Mouse (Mus musculus) olfactory bulb, adult 2 months (tissue): Measurements from ENCODE around the gene Gm20481. TPM values are rescaled to one million over a fixed set of nuclear protein-coding genes. Genes with fewer than 3 reads are reported as not detected.

ENCODE experiments used
- H3K27ac ChIP-seq: fragments of 200-500 bp; 2 replicates; pipeline ENCODE4 v1.5.1; 2012; ENCODE audit warnings: low read depth, low read length; ENCODE audit not compliant: insufficient read depth
- H3K4me1 ChIP-seq: fragments of 200-500 bp; 2 replicates; pipeline ENCODE4 v1.6.1; 2012; ENCODE audit warnings: low read length; ENCODE audit not compliant: control insufficient read depth, insufficient read depth
- H3K4me3 ChIP-seq: fragments of 200-500 bp; 2 replicates; pipeline ENCODE4 v1.5.1; 2012; ENCODE audit warnings: mild to moderate bottlenecking, low read depth, low read length, moderate library complexity; ENCODE audit not compliant: insufficient read depth
- CTCF ChIP-seq: fragments of 200-500 bp; IDR thresholded peaks from 2 replicates; pipeline ENCODE4 v1.5.1; 2012; ENCODE audit warnings: low read depth, mild to moderate bottlenecking, low read length, moderate library complexity; ENCODE audit not compliant: insufficient read depth
- POLR2A ChIP-seq: fragments of 200-500 bp; IDR thresholded peaks from 2 replicates; pipeline ENCODE4 v1.6.1; 2012; ENCODE audit warnings: mild to moderate bottlenecking, low read depth, low read length, moderate library complexity; ENCODE audit not compliant: insufficient read depth
- WGBS: fragments of 180-500 bp; shearing (Covaris S2); methylation state at CpG from one replicate; pipeline ENCODE4 v1.1.7; 2018; 5-methylcytosine and 5-hydroxymethylcytosine counted together
- polyA plus RNA-seq: library from polyadenylated mRNA; stranded (reverse); fragments of >200 nt; gene quantifications from 2 replicates; pipeline ENCODE4 v1.2.4, GENCODE M21; 2012; ENCODE audit warnings: low replicate concordance; ENCODE audit not compliant: missing spikeins, insufficient read depth, insufficient read length

The Gm20481 gene
- polyA plus RNA-seq, 1 experiment = not detected

GRCm38 (mm10) chr17:35009586-35009985 is 39.9 kb downstream of the Gm20481 start:
- H3K27ac ChIP-seq = no peak overlapping the region
- no peak overlapping the region for H3K4me3 ChIP-seq
- no peaks in the 10 kb centered on the region for H3K4me1 ChIP-seq
- TF ChIP-seq POLR2A (no peak), CTCF (no peak)
- 86% methylated on average over 7 of the region's 7 CpGs for WGBS

GRCm38 (mm10) chr17:35011440-35011839 is 41.7 kb downstream of the Gm20481 start:
- WGBS = 94% methylated on average over 8 of the region's 8 CpGs
- Histone ChIP-seq H3K27ac (no peak overlapping the region), H3K4me1 (peaks cover 5% of the 10 kb centered on the region), H3K4me3 (no peak overlapping the region)
- TF ChIP-seq CTCF (no peak), POLR2A (no peak)

GRCm38 (mm10) chr17:35012430-35012829 is 42.7 kb downstream of the Gm20481 start:
- 89% methylated on average over 13 of the region's 13 CpGs for WGBS
- TF ChIP-seq POLR2A = no peak
- TF ChIP-seq CTCF = no peak
- Histone ChIP-seq H3K4me1 (peaks cover 7% of the 10 kb centered on the region), H3K4me3 (no peak overlapping the region), H3K27ac (no peak overlapping the region)

GRCm38 (mm10) chr17:35013221-35013620 is 43.5 kb downstream of the Gm20481 start:
- H3K4me1 ChIP-seq = peaks cover 7% of the 10 kb centered on the region
- H3K4me3 ChIP-seq = no peak overlapping the region
- whole genome bisulfite sequencing = 83% methylated on average over 6 of the region's 6 CpGs
- TF ChIP-seq POLR2A (no peak), CTCF (no peak)
- no peak overlapping the region for H3K27ac ChIP-seq

GRCm38 (mm10) chr17:35015296-35015695 is 45.6 kb downstream of the Gm20481 start:
- TF ChIP-seq CTCF (no peak), POLR2A (no peak)
- Histone ChIP-seq H3K27ac (no peak overlapping the region), H3K4me1 (peaks cover 7% of the 10 kb centered on the region), H3K4me3 (no peak overlapping the region)
- 87% methylated on average over 16 of the region's 16 CpGs for WGBS

GRCm38 (mm10) chr17:35016376-35016775 is 46.7 kb downstream of the Gm20481 start, which contains the start of gene Vwa7:
TSS of gene Vwa7 (plus strand) at chr17:35016579.
- Histone ChIP-seq H3K4me1 (peaks cover 11% of the 10 kb centered on the region), H3K4me3 (no peak within 1 kb of the TSS), H3K27ac (no peak within 1 kb of the TSS)
- 30% methylated on average over 12 of the region's 12 CpGs for WGBS
- no peak for TF ChIP-seq CTCF
- no peak for TF ChIP-seq POLR2A

GRCm38 (mm10) chr17:35016791-35017705 is 47.3 kb downstream of the Gm20481 start:
- 77% methylated on average over 10 of the region's 10 CpGs for WGBS
- Histone ChIP-seq H3K27ac (no peak overlapping the region), H3K4me3 (no peak overlapping the region), H3K4me1 (peaks cover 14% of the 10 kb centered on the region)
- no peak for TF ChIP-seq CTCF

GRCm38 (mm10) chr17:35017706-35018030 is 48.0 kb downstream of the Gm20481 start:
- TF ChIP-seq POLR2A = no peak
- WGBS = 75% methylated on average over 14 of the region's 14 CpGs

GRCm38 (mm10) chr17:35018171-35018570 is 48.5 kb downstream of the Gm20481 start:
- Histone ChIP-seq H3K4me3 (no peak overlapping the region), H3K27ac (no peak overlapping the region), H3K4me1 (peaks cover 14% of the 10 kb centered on the region)
- TF ChIP-seq CTCF = no peak
- TF ChIP-seq POLR2A = no peak
- 85% methylated on average over 3 of the region's 3 CpGs for WGBS

More at GRCm38 (mm10) chr17:35017706-35018030, 48.0 kb downstream of the Gm20481 start:
- Histone ChIP-seq H3K4me1 (peaks cover 14% of the 10 kb centered on the region), H3K27ac (no peak overlapping the region), H3K4me3 (no peak overlapping the region)

- H3K4me1 ChIP-seq = peaks cover 14% of the 10 kb centered on the region
- TF ChIP-seq CTCF = no peak
- no peak for TF ChIP-seq POLR2A
- WGBS = 84% methylated on average over 11 of the region's 11 CpGs
Measured at GRCm38 (mm10) chr17:35019894-35020293, 50.2 kb downstream of the Gm20481 start.

More at GRCm38 (mm10) chr17:35019894-35020293, 50.2 kb downstream of the Gm20481 start:
- Histone ChIP-seq H3K4me3 (no peak overlapping the region), H3K27ac (no peak overlapping the region)
